Mouse (Mus musculus): ENCODE measurements around the gene Gm20425.
"Not testable (repeated sequence)": the region's sequence is repeated elsewhere in the genome, so short reads cannot be mapped to it uniquely, and the experiment has no call there.

Gm20425 gene

GRCm38 (mm10) chr9:103224721-103225120 is 5.4 kb downstream of the Gm20425 start:
- DNase-seq (ENCODE audit: low spot score), result no peak

GRCm38 (mm10) chr9:103214281-103214680 is 15.8 kb downstream of the Gm20425 start:
- no peak for DNase-seq (ENCODE audit: low spot score)

GRCm38 (mm10) chr9:103213631-103214030 is 16.5 kb downstream of the Gm20425 start:
- DNase-seq (ENCODE audit: low spot score), result no peak

DNA sequence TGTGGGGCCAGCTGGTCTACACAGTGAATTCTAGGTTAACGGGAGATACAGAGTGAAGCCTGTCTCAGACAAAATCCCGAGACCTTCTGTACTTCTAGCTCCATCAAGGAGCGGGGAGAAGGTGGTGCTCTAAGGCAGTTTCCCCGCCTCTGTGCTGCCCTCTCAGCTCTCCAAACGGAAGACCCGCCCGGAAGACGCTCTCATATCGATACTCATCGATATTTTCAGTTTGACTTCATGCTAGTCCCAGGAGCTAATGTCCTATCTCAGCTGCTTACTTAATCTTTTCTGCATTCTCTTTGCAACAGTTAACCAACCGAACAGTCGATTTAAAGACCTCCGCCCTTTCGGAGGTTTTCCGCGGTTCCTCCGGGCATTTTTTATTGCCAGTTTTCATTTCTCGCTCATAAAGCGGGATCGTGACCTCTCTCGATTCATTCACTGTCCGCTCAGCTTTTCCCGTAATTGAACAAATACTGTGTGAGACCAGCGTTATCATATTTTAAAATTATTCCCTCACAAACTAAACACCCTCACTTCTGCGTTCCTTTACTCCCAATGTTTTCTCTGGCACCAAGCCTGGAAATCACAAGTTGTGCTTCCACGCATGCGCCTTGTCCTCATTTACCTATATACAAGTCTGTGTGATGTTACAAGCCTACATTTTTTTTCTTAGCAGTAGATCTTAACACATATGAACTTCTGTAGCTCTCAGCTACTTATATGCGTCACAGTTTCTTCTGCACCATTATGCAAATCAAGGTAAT is 17.3 kb downstream of the Gm20425 start:
- no peak for DNase-seq (ENCODE audit: low spot score)

DNA sequence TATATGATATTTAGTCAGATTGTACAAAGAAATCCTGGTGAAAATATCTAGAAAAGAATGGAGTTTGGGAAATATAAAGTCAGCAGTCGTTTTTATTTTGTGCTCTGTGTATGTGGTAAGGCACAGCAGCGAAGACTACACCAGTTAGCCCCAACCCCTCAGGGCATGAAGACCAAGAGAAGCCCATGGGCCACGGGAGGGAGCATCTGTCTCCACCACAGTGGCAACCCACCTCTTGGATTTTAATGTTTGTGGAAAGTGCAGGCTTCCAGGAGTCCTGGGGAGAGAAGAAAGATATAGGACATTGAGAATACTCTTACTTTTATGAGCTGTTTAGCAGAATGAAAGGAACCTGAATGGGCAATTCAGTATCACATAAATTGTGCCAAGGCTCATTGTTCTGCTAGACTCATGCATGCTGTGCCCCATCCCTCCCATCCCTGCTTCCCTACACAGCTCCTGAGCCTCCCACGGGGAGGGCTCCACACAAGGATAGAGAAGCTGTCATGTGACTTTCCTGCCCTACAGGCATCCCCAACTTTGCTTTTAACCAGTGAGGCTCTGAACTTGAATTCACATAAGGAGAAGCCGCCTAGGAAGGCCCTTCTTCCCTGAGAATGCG is 21.2 kb downstream of the Gm20425 start:
- no peak for DNase-seq (ENCODE audit: low spot score)

DNA sequence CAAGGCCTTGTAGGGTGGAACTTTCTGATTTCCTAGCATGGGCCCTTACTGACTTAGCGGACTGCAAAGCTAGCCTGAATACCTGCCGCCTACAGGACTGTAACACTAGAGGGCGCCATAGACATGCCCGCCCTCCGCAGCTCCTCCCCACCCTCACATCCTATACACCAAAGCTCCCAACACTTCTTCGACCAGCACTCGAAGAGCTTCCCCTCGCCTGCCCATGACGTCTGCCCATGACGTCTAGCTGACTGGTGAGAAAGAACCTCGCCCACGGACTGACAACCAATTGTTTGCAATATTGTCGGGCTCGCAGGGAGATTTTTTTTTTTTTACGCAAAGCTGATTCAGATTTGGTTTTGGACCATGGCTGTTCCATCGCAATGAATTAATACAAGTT is 22.3 kb downstream of the Gm20425 start:
- no peak for DNase-seq (ENCODE audit: low spot score)

- DNase-seq (ENCODE audit: low spot score), result no peak
These were observed 24.3 kb downstream of the Gm20425 start for GRCm38 (mm10) chr9:103205786-103206185.

- DNase-seq (ENCODE audit: low spot score), result peak; percentile 81
These were observed 28.4 kb downstream of the Gm20425 start, which contains the start of gene Srprb for GRCm38 (mm10) chr9:103201561-103202260. Gene Srprb, minus strand, starts transcription at chr9:103202137.

DNA sequence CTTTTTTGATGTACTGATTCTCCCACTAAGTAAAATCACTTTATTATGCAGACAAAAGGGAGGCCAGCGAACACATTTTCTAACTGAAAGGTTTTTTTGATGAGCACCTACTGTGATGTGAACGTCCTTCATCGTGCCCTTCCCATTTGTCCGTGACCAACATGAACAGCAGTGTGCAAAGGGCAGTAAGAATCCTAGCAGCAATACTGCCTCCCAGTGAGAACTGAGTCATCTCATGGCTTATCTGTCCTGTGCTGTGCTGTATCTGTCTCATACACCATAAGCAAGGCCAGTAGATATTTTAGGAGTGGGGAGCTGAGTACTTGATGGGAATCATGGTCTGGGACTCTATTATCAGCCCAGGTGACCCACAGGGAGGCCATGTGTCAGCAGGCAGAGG is 41.7 kb downstream of the Gm20425 start:
- DNase-seq (ENCODE audit: low spot score), result no peak

GRCm38 (mm10) chr9:103186747-103187146 is 43.4 kb downstream of the Gm20425 start:
- DNase-seq (ENCODE audit: low spot score), result no peak

DNA sequence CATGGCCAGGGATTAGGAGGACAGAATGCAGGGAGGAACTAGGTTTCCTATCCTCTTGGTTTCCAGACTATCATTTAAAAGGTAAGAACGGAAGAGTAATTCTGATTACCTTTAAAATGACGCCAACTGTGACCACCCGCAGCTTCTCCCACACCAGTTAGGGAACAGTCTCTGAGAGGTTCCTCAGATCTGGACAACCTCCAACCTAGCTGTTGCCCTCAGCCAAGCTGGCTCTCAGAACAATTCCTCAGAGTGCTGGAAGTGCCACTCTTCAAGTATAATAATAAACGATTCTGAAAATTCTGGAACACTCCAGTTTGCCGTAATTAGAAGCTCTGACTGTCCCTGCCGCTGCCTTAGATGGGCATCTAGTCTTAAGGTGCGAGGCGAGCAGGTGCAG is 44.2 kb downstream of the Gm20425 start:
- DNase-seq (ENCODE audit: low spot score), result no peak

DNA sequence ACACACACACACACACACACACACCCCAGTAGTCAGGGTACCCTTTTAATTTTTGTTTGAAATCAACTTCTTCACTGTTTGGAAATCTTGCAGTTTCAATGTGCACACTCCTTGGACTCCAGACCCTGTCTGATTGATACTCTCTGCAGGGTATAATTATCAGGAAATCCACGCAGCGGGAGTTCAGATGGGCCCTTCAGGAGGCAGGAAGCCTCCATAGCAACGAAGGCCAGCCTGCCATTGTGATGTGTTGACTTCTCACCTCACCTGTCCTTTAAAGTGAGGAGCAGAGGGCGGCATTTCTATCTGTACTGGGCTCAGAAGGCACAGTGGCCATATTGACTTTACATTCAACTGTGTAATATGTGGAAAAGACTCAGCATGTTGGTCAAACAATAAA is 45.3 kb downstream of the Gm20425 start:
- DNase-seq (ENCODE audit: low spot score), result no peak

- DNase-seq (ENCODE audit: low spot score), result no peak
These were observed 48.2 kb downstream of the Gm20425 start for GRCm38 (mm10) chr9:103181886-103182285.

DNA sequence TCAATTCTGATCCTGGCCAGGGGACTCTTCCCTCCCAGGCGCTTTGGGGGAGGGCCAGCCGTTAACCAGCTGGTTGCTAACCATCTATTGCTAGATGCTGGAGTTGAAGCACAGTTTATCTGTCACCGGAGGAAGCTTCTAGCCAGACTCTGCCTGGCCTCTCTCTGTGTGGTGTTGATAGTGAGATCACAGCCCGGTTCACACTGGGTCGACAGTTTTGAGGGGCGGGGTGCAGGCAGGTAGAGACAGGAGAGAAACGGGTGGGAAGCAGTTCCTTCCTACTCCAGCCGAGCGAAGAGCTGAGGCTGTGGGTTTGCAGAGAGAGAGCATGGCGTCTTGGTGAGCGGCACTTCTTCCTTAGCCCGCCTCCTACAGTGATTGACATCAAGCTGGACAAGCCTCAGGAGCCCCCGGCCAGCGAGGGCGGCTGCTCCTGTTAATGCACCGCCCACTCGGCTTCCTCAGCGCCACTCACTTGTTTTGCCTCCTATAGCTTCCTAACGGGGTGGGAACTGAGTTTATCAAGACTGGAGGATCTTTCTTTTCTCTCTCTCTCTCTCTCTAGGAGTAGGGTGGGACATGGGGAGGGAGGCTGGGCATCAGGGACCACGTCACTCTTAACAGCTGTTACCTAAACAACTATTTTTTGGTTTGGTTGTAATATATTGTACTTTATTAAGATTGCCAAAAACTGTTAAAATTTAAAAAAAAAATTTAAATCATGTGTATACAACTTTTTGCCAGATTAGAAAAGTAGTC is 49.1 kb downstream of the Gm20425 start:
- DNase-seq (ENCODE audit: low spot score), result peak; percentile 39

DNA sequence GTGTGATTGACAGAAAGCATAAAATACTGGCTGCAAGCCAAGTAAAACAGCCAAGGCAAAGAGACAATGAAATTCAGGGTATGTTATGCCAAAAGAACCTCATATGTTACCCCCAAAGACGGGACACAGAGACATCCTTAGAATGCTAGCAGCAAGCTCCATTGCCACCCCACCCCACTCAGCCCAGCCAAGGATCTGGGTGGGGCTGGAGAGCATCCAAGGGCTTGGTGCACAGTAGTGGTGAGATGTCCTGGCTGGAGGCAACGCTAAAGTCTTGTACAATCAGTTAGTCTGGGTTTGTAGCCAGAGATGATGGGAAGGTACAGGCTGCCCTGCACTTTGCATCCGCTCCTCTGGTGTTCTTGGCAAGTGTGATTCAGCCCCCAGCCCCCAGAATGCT is 49.8 kb downstream of the Gm20425 start:
- peak; percentile 18 for DNase-seq (ENCODE audit: low spot score)

DNA sequence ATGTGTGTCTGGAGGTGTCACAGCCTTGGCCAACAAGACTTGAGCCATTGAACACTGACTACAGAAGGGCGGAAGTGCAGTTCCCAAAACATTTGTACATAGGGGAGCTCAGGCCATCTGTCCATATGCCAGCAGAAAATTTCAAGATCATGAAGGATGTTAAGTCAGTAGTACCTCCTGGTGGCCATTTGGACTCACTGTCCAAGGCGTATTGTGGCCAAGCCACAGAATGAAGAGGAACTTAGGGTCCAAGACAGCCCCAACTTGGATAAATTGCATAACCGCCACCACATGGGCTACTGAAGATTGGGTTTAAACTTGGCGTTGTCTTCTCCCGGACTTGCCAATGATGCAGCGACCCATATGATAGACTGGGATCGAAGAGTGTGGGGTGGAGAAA is 54.4 kb downstream of the Gm20425 start:
- no peak for DNase-seq (ENCODE audit: low spot score)

GRCm38 (mm10) chr9:103174771-103175519 is 55.2 kb downstream of the Gm20425 start:
- no peak for DNase-seq (ENCODE audit: low spot score)

- DNase-seq (ENCODE audit: low spot score), result no peak
These were observed 61.3 kb downstream of the Gm20425 start for GRCm38 (mm10) chr9:103168771-103169170.

DNA sequence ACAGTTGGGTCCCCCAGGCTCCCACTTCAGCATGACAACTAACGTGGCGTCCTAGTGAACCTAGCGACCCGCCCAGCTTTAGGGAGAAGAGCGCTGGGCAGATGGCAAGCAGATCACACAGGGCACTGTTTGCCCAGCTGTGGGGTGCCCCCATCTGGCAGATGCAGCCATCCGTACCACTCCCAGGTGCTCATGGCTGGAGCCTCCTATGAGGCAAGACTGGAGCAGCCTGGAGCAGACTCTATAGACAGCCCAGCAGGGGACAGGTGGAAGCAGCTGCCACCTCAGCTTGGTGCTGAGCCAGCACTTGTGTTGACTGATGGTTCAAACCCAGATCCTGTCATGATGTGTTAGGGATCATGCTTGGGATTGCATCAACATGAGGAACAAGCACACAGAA is 62.1 kb downstream of the Gm20425 start:
- no peak for DNase-seq (ENCODE audit: low spot score)

GRCm38 (mm10) chr9:103163806-103164205 is 66.3 kb downstream of the Gm20425 start:
- DNase-seq (ENCODE audit: low spot score), result no peak

DNA sequence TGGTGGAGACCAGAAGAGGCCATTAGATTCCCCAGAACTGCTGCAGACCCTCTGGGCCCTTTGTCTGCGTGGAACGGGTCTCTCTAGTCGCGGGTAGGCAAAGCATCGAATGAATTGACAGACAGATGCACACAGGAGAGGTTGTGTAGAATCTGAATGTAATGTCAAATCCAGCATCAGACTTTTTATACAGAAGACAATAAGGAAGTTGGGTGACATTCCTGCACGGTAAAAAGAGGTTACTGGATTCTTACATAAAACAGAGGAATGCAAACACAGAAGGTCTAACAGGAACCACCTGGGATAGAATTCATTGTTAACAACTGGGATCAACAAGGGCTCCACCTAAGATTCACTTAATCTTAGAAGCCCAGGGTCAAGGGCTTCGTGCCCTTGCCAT is 74.9 kb downstream of the Gm20425 start:
- DNase-seq (ENCODE audit: low spot score), result not testable (repeated sequence)

GRCm38 (mm10) chr9:103154568-103154967 is 75.5 kb downstream of the Gm20425 start:
- no peak for DNase-seq (ENCODE audit: low spot score)

Data from ovary, postnatal 10 days (tissue).